Mouse (Mus musculus) small intestine, adult 2 months (tissue): ENCODE results near the gene A030014E15Rik.

Experiments
- CTCF ChIP-seq: fragments of 200-500 bp; IDR thresholded peaks from 2 replicates; pipeline ENCODE4 v1.5.1; 2012; ENCODE audit warnings: low read depth, mild to moderate bottlenecking, control low read depth, inconsistent platforms, low read length, moderate library complexity, mixed read lengths; ENCODE audit not compliant: insufficient replicate concordance, insufficient read length; ENCODE audit errors: extremely low read depth
- POLR2A ChIP-seq: fragments of 200-500 bp; IDR thresholded peaks from 2 replicates; pipeline ENCODE4 v1.6.1; 2012; ENCODE audit warnings: low read depth, mild to moderate bottlenecking, control low read depth, inconsistent platforms, low read length, moderate library complexity

- TF ChIP-seq CTCF (no peak), POLR2A (no peak)
These were observed 47.3 kb downstream of the A030014E15Rik start for GRCm38 (mm10) chr1:82972046-82972445.
